Mouse (Mus musculus) activated CD4-positive, CD25-positive, alpha-beta regulatory T cell (primary cell): ENCODE results near the gene Zfp58. TPM values are rescaled to one million over a fixed set of nuclear protein-coding genes. Genes with fewer than 3 reads are reported as not detected.

Experiments used
- polyA plus RNA-seq, 2 experiments: library from polyadenylated mRNA; unstranded; fragments of 100-300 nt; shearing (Covaris generic); gene quantifications; one replicate each; pipeline ENCODE4 v1.2.1; 2017

The Zfp58 gene
- 10 to 100 TPM; 11.8 to 17.4 TPM for polyA plus RNA-seq

GRCm38 (mm10) chr13:67500084-67500719 is at the start of gene Zfp58:
Gene Zfp58, minus strand, starts transcription at chr13:67500555.

GRCm38 (mm10) chr13:67525753-67526410 is 25.5 kb upstream of the Zfp58 start, which contains the start of the genes Gm26965 and Zfp87:
Gene Gm26965, minus strand, starts transcription at chr13:67526151.
Gene Zfp87, minus strand, starts transcription at chr13:67526177.

GRCm38 (mm10) chr13:67483625-67484423 is 16.5 kb downstream of the Zfp58 start, which contains the start of gene Zfp874b:
Gene Zfp874b, minus strand, starts transcription at chr13:67484258.

GRCm38 (mm10) chr13:67451172-67452020 is 49.0 kb downstream of the Zfp58 start, which contains the start of gene Zfp874a:
Gene Zfp874a, minus strand, starts transcription at chr13:67451624.

Other genes starting within 250 kb of the Zfp58 start
- 1 to 10 TPM in 1 of 2 experiments, under 1 TPM in 1; 0.58 to 2.5 TPM for gene Zfp458, start 222.1 kb downstream of the Zfp58 start, polyA plus RNA-seq
- gene Zfp457, start 194.1 kb downstream of the Zfp58 start, polyA plus RNA-seq: under 1 TPM in 1 of 2 experiments, not detected in 1; 0.68 TPM
- gene Zfp595, start 168.0 kb downstream of the Zfp58 start, polyA plus RNA-seq: 1 to 10 TPM; 5.3 to 5.8 TPM
- gene Gm28044, start 140.0 kb downstream of the Zfp58 start, polyA plus RNA-seq: 1 to 10 TPM; 1.1 to 1.8 TPM
- 1 to 10 TPM; 2.5 to 4.7 TPM for gene Zfp953, start 139.9 kb downstream of the Zfp58 start, polyA plus RNA-seq
- gene Gm28041, start 124.8 kb downstream of the Zfp58 start, polyA plus RNA-seq: 1 to 10 TPM; 1.1 to 1.5 TPM
- 1 to 10 TPM; 3.6 to 7.3 TPM for gene Zfp456, start 124.7 kb downstream of the Zfp58 start, polyA plus RNA-seq
- 10 to 100 TPM; 20.7 to 23.9 TPM for gene Zfp429, start 100.7 kb downstream of the Zfp58 start, polyA plus RNA-seq
- gene Zfp459, start 79.1 kb downstream of the Zfp58 start, polyA plus RNA-seq: 1 to 10 TPM; 4.0 to 6.1 TPM
- gene Zfp874a, start 48.9 kb downstream of the Zfp58 start, polyA plus RNA-seq: 10 to 100 TPM; 10.2 to 15.6 TPM
- 10 to 100 TPM in 1 of 2 experiments, 1 to 10 TPM in 1; 10.0 to 15.0 TPM for gene Zfp874b, start 16.3 kb downstream of the Zfp58 start, polyA plus RNA-seq
- not detected for gene Gm26965, start 25.6 kb upstream of the Zfp58 start, polyA plus RNA-seq
- gene Zfp87, start 25.6 kb upstream of the Zfp58 start, polyA plus RNA-seq: 10 to 100 TPM; 35.4 to 69.7 TPM
- 10 to 100 TPM; 15.1 to 17.3 TPM for gene Zfp748, start 53.3 kb upstream of the Zfp58 start, polyA plus RNA-seq
- gene Zfp729b, start 109.2 kb upstream of the Zfp58 start, polyA plus RNA-seq: 1 to 10 TPM; 6.4 to 8.2 TPM
- gene Gm49345, start 137.2 kb upstream of the Zfp58 start, polyA plus RNA-seq: 1 to 10 TPM; 2.9 to 6.0 TPM
- 1 to 10 TPM; 5.0 to 8.2 TPM for gene Zfp729a, start 137.2 kb upstream of the Zfp58 start, polyA plus RNA-seq
- gene Zfp738, start 186.5 kb upstream of the Zfp58 start, polyA plus RNA-seq: 10 to 100 TPM; 17.8 to 25.1 TPM
- gene Zfp65, start 228.6 kb upstream of the Zfp58 start, polyA plus RNA-seq: 1 to 10 TPM; 7.8 to 9.3 TPM